11 mouse cellular contexts compared by ENCODE assay signal in genomic region chr8:121952800-121953199, GRCm38 (mm10). TPM values are rescaled to one million over a fixed set of nuclear protein-coding genes. Genes with fewer than 3 reads are reported as not detected.
DNase-seq lines count a peak whose midpoint lies in the region; ATAC-seq and TF ChIP-seq lines count a peak whose summit lies in the region.
"Had no signal": no experiment of that assay in that cellular context is flagged by ENCODE, and none has a peak within 500 bp of the region (broad histone marks: within the 10 kb centered on the region; RNA-seq: fewer than 3 reads in every experiment).

No protein-coding gene starts in this region.

- WGBS in liver, embryonic 11.5 days, result 82% methylated on average over 7 of the region's 7 CpGs
- 87% methylated on average over 7 of the region's 7 CpGs for WGBS in embryonic facial prominence, embryonic 15.5 days
- WGBS in kidney, adult 2 months, result 36% methylated on average over 7 of the region's 7 CpGs
- 88% methylated on average over 7 of the region's 7 CpGs for WGBS in midbrain, embryonic 12.5 days

- no peak for TF ChIP-seq CTCF in kidney, adult 2 months (conservative IDR thresholded peaks at IDR 0.05; ENCODE audit: insufficient read depth, insufficient read length, low read depth, low read length)

- no peak for ATAC-seq in liver, embryonic 11.5 days (replicated peaks; ENCODE audit: low FRiP score)
- no peak for ATAC-seq in embryonic facial prominence, embryonic 15.5 days (ENCODE audit: insufficient number of reproducible peaks, low FRiP score, low TSS enrichment, low read depth)
- ATAC-seq in midbrain, embryonic 12.5 days (ENCODE audit: low FRiP score, low read depth), result no peak

- peaks cover 62% of the 10 kb centered on the region for H3K4me1 ChIP-seq in liver, embryonic 11.5 days (replicated peaks; ENCODE audit: control insufficient read depth, insufficient read depth, low read length)
- H3K4me1 ChIP-seq in embryonic facial prominence, embryonic 15.5 days, result peaks cover 59% of the 10 kb centered on the region
- H3K4me1 ChIP-seq in kidney, adult 2 months (ENCODE audit: control insufficient read depth, insufficient read depth, low read length), result peaks cover 18% of the 10 kb centered on the region; the same call in 1 of the 2 replicates
- peaks cover 33% of the 10 kb centered on the region for H3K4me1 ChIP-seq in midbrain, embryonic 12.5 days

- H3K27ac ChIP-seq in liver, embryonic 11.5 days (ENCODE audit: low read depth, low read length), result no peak overlapping the region
- H3K27ac ChIP-seq in embryonic facial prominence, embryonic 15.5 days (replicated peaks), result no peak overlapping the region
- H3K27ac ChIP-seq in kidney, adult 2 months (ENCODE audit: insufficient read depth, low read depth, low read length), result peak overlapping the region; percentile 11; the same call in 1 of the 2 replicates
- H3K27ac ChIP-seq in midbrain, embryonic 12.5 days (replicated peaks), result no peak overlapping the region
- H3K27ac ChIP-seq: left cerebral cortex, adult 2 months had no signal

- no peak overlapping the region; the same call in 1 of the 2 replicates for H3K9ac ChIP-seq in liver, embryonic 11.5 days (ENCODE audit: low read depth, low read length)
- H3K9ac ChIP-seq in embryonic facial prominence, embryonic 15.5 days, result no peak overlapping the region
- H3K9ac ChIP-seq in midbrain, embryonic 12.5 days (replicated peaks), result 0 out of 2 replicates have a peak overlapping the region, but pooled peaks have one; percentile 20

- H3K36me3 ChIP-seq in liver, embryonic 11.5 days (ENCODE audit: control insufficient read depth, insufficient read depth, low read length), result peaks cover 5% of the 10 kb centered on the region; the same call in 1 of the 2 replicates
- H3K36me3 ChIP-seq in embryonic facial prominence, embryonic 15.5 days, result peaks cover 17% of the 10 kb centered on the region
- no peaks in the 10 kb centered on the region for H3K36me3 ChIP-seq in kidney, adult 2 months (ENCODE audit: control insufficient read depth, insufficient read depth, low read length)
- peaks cover 19% of the 10 kb centered on the region for H3K36me3 ChIP-seq in midbrain, embryonic 12.5 days

- H3K9me3 ChIP-seq in liver, embryonic 11.5 days (ENCODE audit: control insufficient read depth, low read length), result no peaks in the 10 kb centered on the region
- H3K9me3 ChIP-seq in embryonic facial prominence, embryonic 15.5 days (replicated peaks), result no peaks in the 10 kb centered on the region
- no peaks in the 10 kb centered on the region for H3K9me3 ChIP-seq in midbrain, embryonic 12.5 days

- H3K4me2 ChIP-seq in liver, embryonic 11.5 days, result peak overlapping the region; percentile 99
- H3K4me2 ChIP-seq in embryonic facial prominence, embryonic 15.5 days (replicated peaks), result peak overlapping the region; percentile 77
- H3K4me2 ChIP-seq in midbrain, embryonic 12.5 days (replicated peaks), result peak overlapping the region; percentile 94

- intact Hi-C loops in heart, postnatal 25 days (cut with DNase I), result no loop called here

- no peaks in the 10 kb centered on the region for H3K27me3 ChIP-seq in liver, embryonic 11.5 days (replicated peaks; ENCODE audit: control insufficient read depth, insufficient read depth, low read length)
- H3K27me3 ChIP-seq in embryonic facial prominence, embryonic 15.5 days, result no peaks in the 10 kb centered on the region
- no peaks in the 10 kb centered on the region for H3K27me3 ChIP-seq in kidney, adult 2 months (replicated peaks; ENCODE audit: control insufficient read depth, insufficient read depth, low read length)
- no peaks in the 10 kb centered on the region for H3K27me3 ChIP-seq in midbrain, embryonic 12.5 days

- DNase-seq in liver, embryonic 11.5 days (ENCODE audit: low spot score), result no peak
- no peak for DNase-seq in liver
- DNase-seq in kidney, adult 2 months, result peak; percentile 73
- DNase-seq in urinary bladder, postnatal 36 days (ENCODE audit: low spot score in 2 of 2), result no peak
- DNase-seq in left cerebral cortex, adult 18-20 months (ENCODE audit: low spot score in 2 of 2), result no peak
- DNase-seq in heart, postnatal 25 days (ENCODE audit: low spot score), result no peak
- DNase-seq: cerebellum, adult 8-10 months; gastrocnemius, postnatal 14 days had no signal

- TF ChIP-seq POLR2A in kidney, adult 2 months (IDR thresholded peaks at IDR 0.05; ENCODE audit: low read depth, low read length), result no peak

- H3K4me3 ChIP-seq in liver, embryonic 11.5 days (ENCODE audit: low read depth, low read length), result 0 out of 2 replicates have a peak overlapping the region, but pooled peaks have one; percentile 95
- H3K4me3 ChIP-seq in embryonic facial prominence, embryonic 15.5 days (replicated peaks), result no peak overlapping the region
- no peak overlapping the region for H3K4me3 ChIP-seq in kidney, adult 2 months (ENCODE audit: insufficient read depth, low read depth, low read length)
- H3K4me3 ChIP-seq in midbrain, embryonic 12.5 days, result no peak overlapping the region
- H3K4me3 ChIP-seq: left cerebral cortex, adult 2 months had no signal

RNA-seq across cellular contexts. Expression of gene Banp, which starts 3.2 kb away (rescaled TPM):
- polyA plus RNA-seq in liver, embryonic 11.5 days (2014; fragmentation: Nextera tagmentation; extraction: Ambion mirVana), result 40.2 and 47.4 TPM in 2 replicates
- polyA plus RNA-seq in embryonic facial prominence, embryonic 15.5 days (2015; fragmentation: Nextera tagmentation; extraction: Ambion mirVana), result 46.3 and 48.5 TPM in 2 replicates
- 35.7 and 44.9 TPM in 2 replicates for polyA plus RNA-seq in kidney, adult 2 months (2012; rRNA removed)
- 58.8 and 66.6 TPM in 2 replicates for polyA plus RNA-seq in midbrain, embryonic 12.5 days (2016; fragmentation: Nextera tagmentation; extraction: Ambion mirVana)
- total RNA-seq in left cerebral cortex, adult 18-20 months (2021), result 10 to 100 TPM; 44.5 to 52.3 TPM
- 10 to 100 TPM; 15.0 to 26.5 TPM for total RNA-seq in heart, postnatal 25 days (2021)

RNA-seq across cellular contexts. Expression of gene Car5a, which starts 8.1 kb away (rescaled TPM):
- polyA plus RNA-seq in liver, embryonic 11.5 days (2014; fragmentation: Nextera tagmentation; extraction: Ambion mirVana), result 0.55 and 0.66 TPM in 2 replicates
- polyA plus RNA-seq in embryonic facial prominence, embryonic 15.5 days (2015; fragmentation: Nextera tagmentation; extraction: Ambion mirVana), result 0.13 TPM in 1 of 2 replicates, not detected in the other
- 13.4 and 17.9 TPM in 2 replicates for polyA plus RNA-seq in kidney, adult 2 months (2012; rRNA removed)
- polyA plus RNA-seq in midbrain, embryonic 12.5 days (2016; fragmentation: Nextera tagmentation; extraction: Ambion mirVana), result 0.23 TPM in 1 of 2 replicates, not detected in the other
- total RNA-seq in left cerebral cortex, adult 18-20 months (2021), result under 1 TPM; 0.33 to 0.35 TPM
- total RNA-seq in heart, postnatal 25 days (2021), result not detected
- total RNA-seq: gastrocnemius, postnatal 14 days; left cerebral cortex, adult 2 months had no signal

RNA-seq across cellular contexts. Expression of gene Slc7a5, which starts 45.3 kb away (rescaled TPM):
- 58.2 and 61.5 TPM in 2 replicates for polyA plus RNA-seq in liver, embryonic 11.5 days (2014; fragmentation: Nextera tagmentation; extraction: Ambion mirVana)
- 31.0 and 31.9 TPM in 2 replicates for polyA plus RNA-seq in embryonic facial prominence, embryonic 15.5 days (2015; fragmentation: Nextera tagmentation; extraction: Ambion mirVana)
- polyA plus RNA-seq in kidney, adult 2 months (2012; rRNA removed), result 4.3 and 4.6 TPM in 2 replicates
- 37.6 and 37.9 TPM in 2 replicates for polyA plus RNA-seq in midbrain, embryonic 12.5 days (2016; fragmentation: Nextera tagmentation; extraction: Ambion mirVana)
- 10 to 100 TPM; 53.0 to 54.4 TPM for total RNA-seq in left cerebral cortex, adult 18-20 months (2021)
- total RNA-seq in heart, postnatal 25 days (2021), result 1 to 10 TPM; 3.2 to 4.9 TPM
